Mouse (Mus musculus) thymus, postnatal 25 days (tissue): ENCODE data around the gene Ech1.
A peak's percentile ranks its signal among the peaks of the same experiment; 100 is the strongest.

Experiments used
- DNase-seq: peaks from one replicate; pipeline ENCODE4 v3.0.0; 2022

Gene Ech1

GRCm38 (mm10) chr7:28824941-28825685 lies at the start of gene Ech1:
TSS of gene Ech1 (plus strand) at chr7:28825217.
- peak; percentile 90 for DNase-seq

- DNase-seq: no peak
Measured at GRCm38 (mm10) chr7:28778825-28779224, 46.2 kb upstream of the Ech1 start.

GRCm38 (mm10) chr7:28780067-28780658 lies 44.9 kb upstream of the Ech1 start:
- DNase-seq: peak; percentile 94

- DNase-seq: no peak
Measured at GRCm38 (mm10) chr7:28780857-28781256, 44.2 kb upstream of the Ech1 start.

GRCm38 (mm10) chr7:28781261-28781663 lies 43.8 kb upstream of the Ech1 start:
- peak; percentile 86 for DNase-seq

- peak; percentile 58 for DNase-seq
Measured at GRCm38 (mm10) chr7:28785161-28785560, 39.9 kb upstream of the Ech1 start.

- no peak for DNase-seq
Measured at GRCm38 (mm10) chr7:28787884-28788283, 37.1 kb upstream of the Ech1 start.

GRCm38 (mm10) chr7:28788307-28789195 lies 36.5 kb upstream of the Ech1 start, which contains the start of gene Rinl:
TSS of gene Rinl (plus strand) at chr7:28788969.
- DNase-seq: peak; percentile 81

- DNase-seq: no peak
Measured at GRCm38 (mm10) chr7:28789235-28789634, 35.8 kb upstream of the Ech1 start.

GRCm38 (mm10) chr7:28790066-28790806 lies 34.8 kb upstream of the Ech1 start:
- no peak for DNase-seq

GRCm38 (mm10) chr7:28791706-28792105 lies 33.3 kb upstream of the Ech1 start:
- DNase-seq: no peak

GRCm38 (mm10) chr7:28792391-28793185 lies 32.4 kb upstream of the Ech1 start:
- peak; percentile 55 for DNase-seq

GRCm38 (mm10) chr7:28793834-28794233 lies 31.2 kb upstream of the Ech1 start:
- DNase-seq: peak; percentile 68

- DNase-seq: no peak
Measured at GRCm38 (mm10) chr7:28794496-28794895, 30.5 kb upstream of the Ech1 start.

- DNase-seq: no peak
Measured at GRCm38 (mm10) chr7:28795832-28796231, 29.2 kb upstream of the Ech1 start.

- peak; percentile 80 for DNase-seq
Measured at GRCm38 (mm10) chr7:28796562-28796975, 28.4 kb upstream of the Ech1 start.

- DNase-seq: peak; percentile 28
Measured at GRCm38 (mm10) chr7:28799994-28800393, 25.0 kb upstream of the Ech1 start.

- no peak for DNase-seq
Measured at GRCm38 (mm10) chr7:28801451-28801850, 23.6 kb upstream of the Ech1 start.

- DNase-seq: no peak
Measured at GRCm38 (mm10) chr7:28801901-28802670, 22.9 kb upstream of the Ech1 start.

GRCm38 (mm10) chr7:28802846-28803588 lies 22.0 kb upstream of the Ech1 start:
- DNase-seq: no peak
